ENCODE assay signal across 14 mouse cellular contexts in genomic region chr12:112438206-112438605, GRCm38 (mm10).
"Had no signal": no experiment of that assay in that cellular context is flagged by ENCODE, and none has a peak within 500 bp of the region (broad histone marks: within the 10 kb centered on the region; RNA-seq: fewer than 3 reads in every experiment).

No protein-coding gene starts in this region.

- DNase-seq: gastrocnemius, postnatal 14 days; gastrocnemius, postnatal 36 days; heart, adult 11 months; heart, adult 2 months; heart, postnatal 14 days; heart, postnatal 36 days; kidney, adult 11 months; kidney, adult 2 months; kidney, adult 9 months; kidney, postnatal 14 days; kidney, postnatal 36 days; layer of hippocampus, adult 9-11 months; layer of hippocampus, postnatal 36 days; left cerebral cortex, postnatal 4 days had no signal
